Mouse (Mus musculus) thymus, adult 2 months (tissue): ENCODE results near the gene Ksr2.

Experiments used
- CTCF ChIP-seq: fragments of 200-500 bp; IDR thresholded peaks from 2 replicates; pipeline ENCODE4 v1.5.1; 2012; ENCODE audit warnings: mild to moderate bottlenecking, control low read depth, low read length, moderate library complexity, borderline replicate concordance; ENCODE audit not compliant: control insufficient read depth, poor library complexity, insufficient read depth; ENCODE audit errors: extremely low read depth
- POLR2A ChIP-seq: fragments of 200-500 bp; IDR thresholded peaks from 2 replicates; pipeline ENCODE4 v1.6.1; 2012; ENCODE audit warnings: mild to moderate bottlenecking, low read length, control low read depth, moderate library complexity; ENCODE audit not compliant: control insufficient read depth, poor library complexity, insufficient read depth; ENCODE audit errors: extremely low read depth

- TF ChIP-seq POLR2A (no peak), CTCF (no peak)
These were observed 268.4 kb downstream of the Ksr2 start for GRCm38 (mm10) chr5:117682226-117682625.
